Mouse (Mus musculus): Measurements from ENCODE around the gene Mcat. TPM values are rescaled to one million over a fixed set of nuclear protein-coding genes. Genes with fewer than 3 reads are reported as not detected.
A peak's percentile ranks its signal among the peaks of the same experiment; 100 is the strongest.

Gene Mcat
- polyA plus RNA-seq, 1 experiment from 2014 or later, result 38.1 TPM

DNA sequence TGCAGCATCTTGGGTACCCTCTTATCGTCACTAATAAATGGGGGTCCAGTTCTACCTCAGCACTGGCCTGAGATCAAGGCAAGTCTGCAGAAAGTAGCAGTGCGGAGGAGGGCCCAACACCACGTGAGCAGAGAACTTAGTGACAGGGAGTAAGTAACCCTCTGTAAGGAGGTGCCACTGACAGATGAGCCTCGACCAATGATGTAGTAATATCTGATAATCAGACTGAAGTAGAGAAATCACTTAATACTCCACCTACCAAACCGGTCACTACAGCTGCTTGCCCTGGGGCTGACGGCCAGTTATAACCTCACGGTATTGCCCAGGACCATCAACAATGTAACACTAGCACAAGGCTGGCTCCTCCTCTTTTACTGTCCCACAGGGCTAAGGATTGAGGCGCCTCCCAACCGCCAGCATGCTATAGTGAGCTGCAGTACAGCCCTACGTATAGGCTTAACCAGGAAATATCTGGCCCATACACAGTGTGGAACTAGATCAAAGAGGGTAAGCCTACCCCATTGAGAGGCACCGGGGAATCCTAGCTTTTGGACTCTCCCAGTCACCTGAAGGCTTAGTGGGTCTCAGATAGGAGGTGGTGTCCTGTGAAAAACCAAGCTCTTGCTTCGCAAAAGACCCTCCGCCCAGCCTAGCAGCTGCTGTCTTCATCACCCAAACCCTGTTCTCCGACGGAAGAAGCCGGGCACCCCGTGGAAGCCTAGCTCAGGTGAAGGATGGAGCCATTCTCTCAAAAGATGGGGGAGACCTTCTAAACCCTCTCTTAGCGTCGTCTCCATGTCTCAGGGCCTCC is 30.3 kb upstream of the Mcat start:
- 8% methylated on average over 19 of the region's 19 CpGs for WGBS
- peaks cover 16% of the 10 kb centered on the region for H3K4me1 ChIP-seq
- peak overlapping the region; percentile 85 for H3K9ac ChIP-seq
- peak overlapping the region; percentile 86 for H3K4me3 ChIP-seq (replicated peaks)
- peak; percentile 39 for ATAC-seq (ENCODE audit: insufficient number of reproducible peaks, low FRiP score, low TSS enrichment, low read depth)
- H3K36me3 ChIP-seq, result 0 out of 2 replicates have a peak, but pooled peaks cover 2% of the 10 kb centered on the region
- no peaks in the 10 kb centered on the region for H3K27me3 ChIP-seq
- no peaks in the 10 kb centered on the region for H3K9me3 ChIP-seq (replicated peaks)
- H3K27ac ChIP-seq (replicated peaks), result no peak overlapping the region; the same call in 1 of the 2 replicates
- H3K4me2 ChIP-seq (replicated peaks), result peak overlapping the region; percentile 60

DNA sequence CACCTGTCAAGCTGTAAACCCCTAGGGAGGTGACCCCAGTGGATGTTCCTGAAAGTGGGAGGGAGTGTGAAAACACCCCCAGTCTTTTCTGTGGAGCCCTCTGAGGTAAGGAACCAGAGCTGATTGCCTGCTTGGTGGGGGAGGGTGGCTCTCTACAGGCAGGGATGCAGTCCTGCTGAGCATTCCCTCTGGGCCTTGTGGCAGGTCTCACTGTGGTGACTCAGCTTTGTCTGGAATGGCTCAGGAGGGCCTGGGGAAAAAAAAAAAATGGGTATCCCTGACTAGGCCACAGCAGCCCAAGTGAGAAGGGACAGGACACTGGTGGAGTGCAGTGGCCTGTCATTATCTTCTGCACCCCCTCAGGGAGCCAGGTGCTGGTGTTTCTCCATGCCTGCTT is 29.6 kb upstream of the Mcat start:
- Histone ChIP-seq H3K4me1 (peaks cover 16% of the 10 kb centered on the region), H3K27me3 (no peaks in the 10 kb centered on the region), H3K36me3 (0 out of 2 replicates have a peak, but pooled peaks cover 2% of the 10 kb centered on the region), H3K4me3 (replicated peaks) (peak overlapping the region; percentile 86), H3K27ac (replicated peaks) (no peak overlapping the region), H3K9ac (no peak overlapping the region), H3K4me2 (replicated peaks) (peak overlapping the region; percentile 60; the same call in 1 of the 2 replicates), H3K9me3 (replicated peaks) (no peaks in the 10 kb centered on the region)
- ATAC-seq (ENCODE audit: insufficient number of reproducible peaks, low FRiP score, low TSS enrichment, low read depth), result no peak

DNA sequence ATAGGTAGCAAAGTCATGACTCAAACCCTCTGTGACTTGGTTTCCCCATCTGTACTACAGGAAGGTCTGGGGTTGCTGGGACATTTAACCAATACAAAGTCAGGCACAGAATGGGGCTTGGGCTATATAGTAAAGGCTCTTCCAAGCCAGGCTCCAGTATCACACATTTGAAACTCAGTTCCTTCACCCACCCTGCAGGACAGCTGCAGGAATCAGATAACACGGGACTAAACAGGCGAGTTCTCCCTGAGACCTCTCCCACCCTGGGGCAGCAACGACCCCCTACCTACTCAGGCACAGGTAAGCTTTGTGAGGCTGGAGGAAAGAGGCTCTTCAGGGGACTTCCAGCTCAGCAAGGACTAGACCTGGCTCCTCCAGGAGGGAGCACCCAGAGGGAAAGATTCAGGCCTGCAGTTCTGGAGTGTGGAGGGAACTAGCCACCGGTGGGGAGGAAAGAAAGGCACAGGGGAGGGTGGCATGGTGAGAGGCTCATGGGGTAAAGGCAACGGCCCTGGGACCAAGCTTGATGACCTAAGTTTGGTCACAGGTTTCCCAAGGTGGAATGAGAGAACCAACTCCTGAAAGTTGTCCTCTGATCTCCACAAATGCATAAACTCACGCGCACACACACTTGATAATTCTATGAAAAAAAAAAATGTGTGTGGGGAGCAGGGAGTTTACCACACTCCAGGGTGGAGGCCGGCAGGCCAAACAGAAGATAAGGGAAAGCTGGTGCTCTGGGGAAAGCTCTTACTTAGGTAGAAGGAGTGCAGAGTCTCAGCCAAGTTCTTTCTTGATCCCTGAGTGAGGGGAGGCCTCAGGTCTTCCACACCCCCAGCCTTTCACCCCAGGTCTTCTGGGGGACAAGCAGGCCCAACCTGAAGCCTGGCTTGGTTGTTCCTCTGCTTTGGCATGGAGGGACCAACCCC is 28.9 kb upstream of the Mcat start:
- Histone ChIP-seq H3K36me3 (peaks cover 3% of the 10 kb centered on the region; the same call in 1 of the 2 replicates), H3K27me3 (no peaks in the 10 kb centered on the region), H3K9ac (no peak overlapping the region), H3K27ac (replicated peaks) (no peak overlapping the region), H3K4me3 (replicated peaks) (no peak overlapping the region), H3K9me3 (replicated peaks) (no peaks in the 10 kb centered on the region), H3K4me1 (peaks cover 16% of the 10 kb centered on the region), H3K4me2 (replicated peaks) (no peak overlapping the region)
- WGBS, result 67% methylated on average over 8 of the region's 8 CpGs
- ATAC-seq (ENCODE audit: insufficient number of reproducible peaks, low FRiP score, low TSS enrichment, low read depth), result no peak

DNA sequence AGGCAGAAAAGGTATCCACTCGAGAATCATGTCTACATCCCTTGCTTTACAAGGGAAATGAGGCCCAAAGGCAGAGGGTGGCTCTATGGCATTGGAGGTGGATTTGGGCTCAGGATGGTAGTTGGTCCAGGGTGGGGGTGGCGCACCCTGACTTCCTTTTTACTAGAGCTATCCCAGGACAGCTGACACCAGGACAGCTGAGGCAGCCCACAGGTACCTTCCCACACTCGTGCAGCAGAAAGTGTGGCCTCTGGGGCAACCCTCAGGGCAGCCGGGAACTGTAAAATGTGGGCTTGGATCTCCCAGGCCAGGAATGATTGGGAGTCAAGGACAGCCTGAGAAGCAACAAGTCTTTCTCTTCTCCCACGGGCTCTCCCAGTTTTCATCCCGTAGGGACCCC is 28.2 kb upstream of the Mcat start:
- Histone ChIP-seq H3K4me2 (replicated peaks) (no peak overlapping the region), H3K27me3 (no peaks in the 10 kb centered on the region), H3K4me3 (replicated peaks) (no peak overlapping the region), H3K9me3 (replicated peaks) (no peaks in the 10 kb centered on the region), H3K4me1 (peaks cover 16% of the 10 kb centered on the region), H3K27ac (replicated peaks) (no peak overlapping the region), H3K36me3 (peaks cover 10% of the 10 kb centered on the region), H3K9ac (no peak overlapping the region)
- no peak for ATAC-seq (ENCODE audit: insufficient number of reproducible peaks, low FRiP score, low TSS enrichment, low read depth)
- WGBS, result 79% methylated on average over 6 of the region's 6 CpGs

DNA sequence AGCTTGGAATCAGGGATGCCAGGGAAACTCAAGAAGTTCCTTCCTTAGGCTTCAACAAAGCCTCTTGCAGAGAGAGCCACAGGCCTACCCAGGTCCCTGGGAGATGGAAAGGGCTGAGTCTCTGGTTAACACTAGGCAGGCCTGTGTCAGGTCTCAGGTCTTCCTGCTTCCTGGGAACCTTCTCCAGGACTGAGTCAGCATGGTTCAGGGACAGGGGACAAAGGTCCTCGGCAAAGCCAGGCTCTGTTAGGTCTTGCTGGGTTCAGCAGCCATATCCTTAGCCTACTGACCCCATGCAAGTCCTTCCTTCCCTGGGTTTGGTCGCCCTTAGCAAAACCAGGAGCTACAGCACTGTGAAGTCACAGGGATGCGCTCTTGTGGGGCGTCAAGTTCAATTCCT is 27.3 kb upstream of the Mcat start:
- H3K27ac ChIP-seq (replicated peaks), result no peak overlapping the region
- H3K4me1 ChIP-seq, result peaks cover 16% of the 10 kb centered on the region
- no peak for ATAC-seq (ENCODE audit: insufficient number of reproducible peaks, low FRiP score, low TSS enrichment, low read depth)
- H3K4me2 ChIP-seq (replicated peaks), result no peak overlapping the region
- WGBS, result 92% methylated on average over 4 of the region's 4 CpGs
- H3K9ac ChIP-seq, result no peak overlapping the region
- no peak overlapping the region for H3K4me3 ChIP-seq (replicated peaks)
- peaks cover 20% of the 10 kb centered on the region for H3K36me3 ChIP-seq
- H3K9me3 ChIP-seq (replicated peaks), result no peaks in the 10 kb centered on the region
- H3K27me3 ChIP-seq, result no peaks in the 10 kb centered on the region

DNA sequence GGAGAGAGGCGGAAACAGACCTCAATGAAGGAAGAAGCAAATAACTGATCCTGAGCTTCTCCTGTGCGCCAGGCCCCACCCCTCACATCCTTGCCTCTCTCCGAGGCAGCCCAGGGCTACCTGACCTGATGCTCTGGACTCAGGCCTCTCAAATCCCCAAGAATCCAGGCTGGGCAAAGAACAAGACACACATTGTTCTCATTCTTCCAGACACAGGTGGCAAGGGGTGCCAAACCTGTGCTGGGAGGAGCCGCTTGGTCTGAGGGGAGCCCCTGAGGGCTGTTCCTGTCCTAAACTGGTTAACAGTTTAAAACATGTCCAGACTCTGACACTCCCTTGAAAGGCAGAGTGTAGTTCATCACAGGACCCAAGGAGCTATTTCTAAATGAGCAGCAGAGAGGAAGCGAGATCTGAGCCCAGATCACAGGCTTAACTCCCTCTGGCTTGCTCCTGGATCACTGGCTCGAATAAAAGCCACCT is 21.2 kb upstream of the Mcat start:
- no peaks in the 10 kb centered on the region for H3K9me3 ChIP-seq (replicated peaks)
- no peak overlapping the region for H3K4me2 ChIP-seq (replicated peaks)
- WGBS, result 63% methylated on average over 6 of the region's 6 CpGs
- no peak overlapping the region for H3K9ac ChIP-seq
- H3K4me3 ChIP-seq (replicated peaks), result no peak overlapping the region
- no peak overlapping the region for H3K27ac ChIP-seq (replicated peaks)
- H3K4me1 ChIP-seq, result peaks cover 16% of the 10 kb centered on the region; the same call in 1 of the 2 replicates
- peaks cover 67% of the 10 kb centered on the region for H3K36me3 ChIP-seq
- ATAC-seq (ENCODE audit: insufficient number of reproducible peaks, low FRiP score, low TSS enrichment, low read depth), result no peak
- H3K27me3 ChIP-seq, result no peaks in the 10 kb centered on the region

DNA sequence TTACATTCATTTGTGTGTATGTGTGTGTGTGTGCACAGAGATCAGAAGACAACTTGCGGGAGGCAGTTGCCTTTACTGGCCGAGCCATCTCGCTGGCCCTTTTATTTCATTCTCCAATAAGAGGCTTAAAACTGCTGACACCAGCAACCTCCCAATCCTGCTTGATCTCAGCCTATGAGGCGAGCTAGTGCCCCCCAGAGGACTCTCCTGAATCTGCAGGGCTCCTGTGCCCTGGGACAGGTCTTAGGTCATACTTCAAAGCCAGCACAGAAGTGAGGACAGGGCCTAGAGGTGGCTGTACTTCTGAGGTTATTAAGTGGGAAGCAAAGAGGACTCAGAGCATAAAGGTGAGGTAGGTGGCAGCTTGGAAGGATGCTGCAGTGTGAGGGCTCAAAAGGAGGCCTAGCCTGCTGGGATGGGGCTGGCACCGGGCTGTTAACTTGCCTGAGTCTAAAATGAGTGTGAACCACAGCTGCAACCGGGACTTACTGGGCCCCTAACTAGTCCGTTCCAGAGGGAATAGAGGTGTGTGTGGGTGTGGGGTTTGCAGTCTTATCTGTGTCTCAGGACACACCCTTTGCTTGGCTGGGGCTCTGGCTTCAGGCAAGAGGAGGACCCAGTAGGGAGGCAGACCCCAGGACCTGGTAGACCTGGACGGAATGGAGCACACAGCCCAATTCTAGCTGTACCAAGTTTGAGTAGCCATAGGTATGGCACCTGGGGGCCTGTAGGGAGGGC is 20.0 kb upstream of the Mcat start:
- ATAC-seq (ENCODE audit: insufficient number of reproducible peaks, low FRiP score, low TSS enrichment, low read depth), result no peak
- H3K27me3 ChIP-seq, result no peaks in the 10 kb centered on the region
- H3K27ac ChIP-seq (replicated peaks), result no peak overlapping the region
- no peak overlapping the region for H3K4me2 ChIP-seq (replicated peaks)
- H3K9ac ChIP-seq, result no peak overlapping the region
- H3K4me3 ChIP-seq (replicated peaks), result no peak overlapping the region
- peaks cover 77% of the 10 kb centered on the region for H3K36me3 ChIP-seq
- WGBS, result 64% methylated on average over 8 of the region's 8 CpGs
- peaks cover 16% of the 10 kb centered on the region; the same call in 1 of the 2 replicates for H3K4me1 ChIP-seq
- H3K9me3 ChIP-seq (replicated peaks), result no peaks in the 10 kb centered on the region

DNA sequence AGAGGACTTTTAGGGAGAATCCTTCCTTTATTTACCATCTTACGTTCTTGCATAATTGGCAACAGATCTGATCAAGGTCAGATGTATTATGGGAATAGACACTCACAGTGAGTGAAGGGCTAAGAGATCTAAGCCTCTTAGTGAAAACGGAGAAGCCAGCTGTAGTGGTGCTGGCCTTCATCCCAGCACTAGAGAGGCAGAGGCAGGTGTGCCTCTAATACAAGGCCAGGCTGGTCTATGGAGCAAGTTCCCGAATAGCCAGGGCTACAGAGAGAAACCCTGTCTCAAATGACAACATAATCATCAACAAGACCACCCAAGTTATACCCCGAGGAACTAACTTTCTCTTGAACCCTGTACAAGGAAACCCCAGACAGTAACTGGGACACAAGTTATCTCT is 19.3 kb upstream of the Mcat start:
- no peak overlapping the region for H3K4me3 ChIP-seq (replicated peaks)
- 40% methylated on average over 4 of the region's 4 CpGs for WGBS
- H3K27ac ChIP-seq (replicated peaks), result no peak overlapping the region
- H3K9ac ChIP-seq, result no peak overlapping the region
- no peak for ATAC-seq (ENCODE audit: insufficient number of reproducible peaks, low FRiP score, low TSS enrichment, low read depth)
- no peak overlapping the region for H3K4me2 ChIP-seq (replicated peaks)
- peaks cover 84% of the 10 kb centered on the region for H3K36me3 ChIP-seq
- peaks cover 16% of the 10 kb centered on the region; the same call in 1 of the 2 replicates for H3K4me1 ChIP-seq
- H3K9me3 ChIP-seq (replicated peaks), result no peaks in the 10 kb centered on the region
- no peaks in the 10 kb centered on the region for H3K27me3 ChIP-seq

DNA sequence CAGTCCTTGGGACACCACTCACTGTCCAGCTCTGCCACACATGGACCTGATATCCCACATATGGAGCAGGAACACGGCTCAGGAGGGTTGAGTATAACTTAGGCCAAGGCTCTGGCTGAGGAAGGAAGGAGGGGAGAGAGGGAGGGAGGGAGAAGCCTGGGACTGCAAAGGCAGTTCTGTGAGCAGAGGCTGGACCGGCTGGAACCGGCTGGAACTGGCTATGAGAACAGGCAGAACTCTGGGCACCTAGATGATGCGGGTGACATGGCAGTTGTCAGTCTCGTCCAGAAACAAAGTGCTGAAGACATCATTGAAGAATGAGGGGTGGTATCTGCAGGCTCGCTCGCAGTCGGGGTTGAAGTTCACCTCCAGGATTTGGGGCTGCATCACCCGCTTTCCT is 13.1 kb upstream of the Mcat start:
- Histone ChIP-seq H3K9ac (no peak overlapping the region), H3K4me3 (replicated peaks) (no peak overlapping the region), H3K4me1 (no peaks in the 10 kb centered on the region), H3K9me3 (replicated peaks) (no peaks in the 10 kb centered on the region), H3K27ac (replicated peaks) (no peak overlapping the region), H3K27me3 (no peaks in the 10 kb centered on the region), H3K4me2 (replicated peaks) (no peak overlapping the region), H3K36me3 (peaks cover 76% of the 10 kb centered on the region)
- WGBS, result 89% methylated on average over 9 of the region's 9 CpGs
- no peak for ATAC-seq (ENCODE audit: insufficient number of reproducible peaks, low FRiP score, low TSS enrichment, low read depth)

DNA sequence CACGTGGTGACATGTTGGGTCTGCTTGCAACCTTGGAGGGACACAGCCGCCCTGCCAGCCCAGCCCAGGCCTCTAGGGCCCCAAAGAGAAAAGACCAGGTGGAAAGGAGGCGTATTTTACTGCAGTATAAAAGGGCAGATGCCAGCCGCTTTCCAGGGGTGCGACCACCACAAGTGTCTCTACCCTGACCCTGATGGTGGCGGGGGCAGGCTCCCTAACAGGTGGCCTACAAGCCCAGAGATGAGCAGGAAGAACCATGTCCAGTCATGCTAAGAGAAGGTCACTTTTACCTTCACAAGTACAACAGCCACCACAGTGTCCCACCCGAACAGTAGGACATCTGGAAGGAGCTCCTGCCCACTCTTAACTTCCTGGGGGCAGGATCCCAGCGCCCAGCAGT is 12.0 kb upstream of the Mcat start:
- Histone ChIP-seq H3K9me3 (replicated peaks) (no peaks in the 10 kb centered on the region), H3K27ac (replicated peaks) (no peak overlapping the region), H3K4me2 (replicated peaks) (no peak overlapping the region), H3K27me3 (no peaks in the 10 kb centered on the region), H3K4me3 (replicated peaks) (no peak overlapping the region), H3K36me3 (peaks cover 65% of the 10 kb centered on the region), H3K9ac (no peak overlapping the region), H3K4me1 (no peaks in the 10 kb centered on the region)
- no peak for ATAC-seq (ENCODE audit: insufficient number of reproducible peaks, low FRiP score, low TSS enrichment, low read depth)
- WGBS, result 88% methylated on average over 8 of the region's 8 CpGs
